Mouse (Mus musculus): ENCODE measurements around the gene Bcas1. TPM values are rescaled to one million over a fixed set of nuclear protein-coding genes. Genes with fewer than 3 reads are reported as not detected.

Gene Bcas1
- polyA plus RNA-seq, 1 experiment from 2014 or later, result 1.9 TPM

- Histone ChIP-seq H3K9me3 (no peaks in the 10 kb centered on the region), H3K27me3 (no peaks in the 10 kb centered on the region), H3K27ac (no peak overlapping the region), H3K4me3 (no peak overlapping the region), H3K4me1 (peaks cover 23% of the 10 kb centered on the region; the same call in 1 of the 2 replicates), H3K4me2 (no peak overlapping the region), H3K9ac (no peak overlapping the region), H3K36me3 (no peaks in the 10 kb centered on the region)
- WGBS, result 58% methylated on average over 9 of the region's 9 CpGs
- no peak for ATAC-seq (ENCODE audit: borderline replicate concordance, extremely low read depth, low FRiP score, low TSS enrichment)
Observed at GRCm38 (mm10) chr2:170306637-170307320, 120.9 kb downstream of the Bcas1 start.

DNA sequence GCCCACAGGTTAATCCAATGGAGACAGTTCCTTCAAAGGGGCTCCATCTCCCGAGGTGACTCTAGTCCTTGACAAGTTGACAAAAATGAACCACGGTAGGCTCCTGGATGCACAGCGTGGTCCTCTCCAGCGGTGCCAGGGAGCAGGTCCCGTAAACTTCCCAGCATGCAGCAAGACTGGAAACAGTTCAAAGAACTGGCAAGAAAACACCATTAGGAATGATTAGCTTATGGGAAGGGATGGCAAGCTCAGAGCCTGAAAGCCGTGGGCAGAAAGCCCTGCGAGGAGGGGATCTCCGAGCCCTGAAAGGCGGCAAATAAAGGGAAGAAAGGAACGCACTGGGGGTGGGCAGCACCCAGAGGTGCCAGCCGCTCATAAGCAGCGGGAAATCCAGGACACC lies 122.9 kb downstream of the Bcas1 start:
- H3K9me3 ChIP-seq, result no peaks in the 10 kb centered on the region
- no peaks in the 10 kb centered on the region for H3K27me3 ChIP-seq
- H3K4me1 ChIP-seq, result peaks cover 23% of the 10 kb centered on the region; the same call in 1 of the 2 replicates
- no peak for ATAC-seq (ENCODE audit: borderline replicate concordance, extremely low read depth, low FRiP score, low TSS enrichment)
- no peak overlapping the region for H3K27ac ChIP-seq
- 65% methylated on average over 12 of the region's 12 CpGs for WGBS
- H3K9ac ChIP-seq, result no peak overlapping the region
- H3K4me3 ChIP-seq, result no peak overlapping the region
- no peaks in the 10 kb centered on the region for H3K36me3 ChIP-seq
- H3K4me2 ChIP-seq, result no peak overlapping the region

- ATAC-seq (ENCODE audit: borderline replicate concordance, extremely low read depth, low FRiP score, low TSS enrichment), result no peak
- no peaks in the 10 kb centered on the region for H3K36me3 ChIP-seq
- H3K4me3 ChIP-seq, result no peak overlapping the region
- H3K27me3 ChIP-seq, result no peaks in the 10 kb centered on the region
- WGBS, result 85% methylated on average over 7 of the region's 7 CpGs
- no peak overlapping the region for H3K4me2 ChIP-seq
- no peak overlapping the region for H3K9ac ChIP-seq
- no peak overlapping the region for H3K27ac ChIP-seq
- H3K9me3 ChIP-seq, result no peaks in the 10 kb centered on the region
- peaks cover 17% of the 10 kb centered on the region; the same call in 1 of the 2 replicates for H3K4me1 ChIP-seq
Observed at GRCm38 (mm10) chr2:170303595-170303994, 124.0 kb downstream of the Bcas1 start.

DNA sequence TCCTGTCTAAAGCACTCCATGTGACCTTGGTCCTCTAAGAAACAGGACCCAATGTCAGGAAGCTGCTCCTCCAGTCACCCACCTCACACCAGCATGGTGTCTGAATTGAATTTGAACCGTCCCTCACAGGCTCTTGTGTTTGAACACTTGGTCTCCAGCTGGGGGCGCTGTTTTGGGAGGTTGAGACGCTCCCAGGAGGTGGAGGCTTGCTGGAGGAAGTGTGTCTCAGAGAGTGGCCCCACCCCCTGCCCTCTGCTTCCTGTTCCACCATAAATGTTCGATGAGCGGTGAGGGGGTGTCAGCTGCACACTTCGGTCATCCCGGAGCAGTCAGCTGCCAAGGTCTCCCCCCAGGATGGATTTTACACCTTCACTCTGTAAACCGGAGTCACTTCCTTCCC lies 124.8 kb downstream of the Bcas1 start:
- H3K9me3 ChIP-seq, result no peaks in the 10 kb centered on the region
- H3K4me2 ChIP-seq, result no peak overlapping the region
- ATAC-seq (ENCODE audit: borderline replicate concordance, extremely low read depth, low FRiP score, low TSS enrichment), result no peak
- no peaks in the 10 kb centered on the region for H3K36me3 ChIP-seq
- H3K27ac ChIP-seq, result no peak overlapping the region
- WGBS, result 68% methylated on average over 8 of the region's 8 CpGs
- H3K9ac ChIP-seq, result no peak overlapping the region
- no peaks in the 10 kb centered on the region for H3K27me3 ChIP-seq
- H3K4me1 ChIP-seq, result peaks cover 14% of the 10 kb centered on the region; the same call in 1 of the 2 replicates
- no peak overlapping the region for H3K4me3 ChIP-seq

Other genes with a start within 250 kb of the Bcas1 start
- 69.3 and 70.6 TPM in 2 replicates for gene Pfdn4, start 68.6 kb upstream of the Bcas1 start, polyA plus RNA-seq (2015; fragmentation: Nextera tagmentation; extraction: Ambion mirVana)
- gene Cyp24a1, start 69.3 kb upstream of the Bcas1 start, polyA plus RNA-seq (2015; fragmentation: Nextera tagmentation; extraction: Ambion mirVana), result not detected in 2 replicates
- not detected in 2 replicates for gene 4930470P17Rik, start 174.2 kb upstream of the Bcas1 start, polyA plus RNA-seq (2015; fragmentation: Nextera tagmentation; extraction: Ambion mirVana)